Mouse (Mus musculus) forebrain, embryonic 12.5 days (tissue): ENCODE measurements around the gene Eif4ebp2. TPM values are rescaled to one million over a fixed set of nuclear protein-coding genes. Genes with fewer than 3 reads are reported as not detected.
A peak's percentile ranks its signal among the peaks of the same experiment; 100 is the strongest.

Experiments used
- ATAC-seq: fragments of 200-750 bp; cut with Nextera tagmentation; 2 replicates; pipeline ENCODE4 v1.8.0; 2017; ENCODE audit warnings: moderate TSS enrichment; ENCODE audit not compliant: low FRiP score
- H3K27ac ChIP-seq: fragments of 300-500 bp; sonication (generic); 2 replicates; pipeline ENCODE4 v1.5.1; 2016; ENCODE audit warnings: mild to moderate bottlenecking
- H3K27me3 ChIP-seq: fragments of 300-500 bp; sonication (generic); 2 replicates; pipeline ENCODE4 v1.6.1; 2016; ENCODE audit warnings: mild to moderate bottlenecking
- H3K36me3 ChIP-seq: fragments of 300-500 bp; sonication (generic); replicated peaks from 2 replicates; pipeline ENCODE4 v1.6.1; 2016; ENCODE audit warnings: mild to moderate bottlenecking
- H3K4me1 ChIP-seq: fragments of 300-500 bp; sonication (generic); 2 replicates; pipeline ENCODE4 v1.6.1; 2016
- H3K4me2 ChIP-seq: fragments of 300-500 bp; sonication (generic); 2 replicates; pipeline ENCODE4 v1.6.1; 2016; ENCODE audit warnings: mild to moderate bottlenecking, moderate library complexity
- H3K4me3 ChIP-seq: fragments of 300-500 bp; sonication (generic); replicated peaks from 2 replicates; pipeline ENCODE4 v1.5.1; 2016; ENCODE audit warnings: mild to moderate bottlenecking
- H3K9ac ChIP-seq: fragments of 300-500 bp; sonication (generic); 2 replicates; pipeline ENCODE4 v1.6.1; 2016; ENCODE audit warnings: mild to moderate bottlenecking
- H3K9me3 ChIP-seq: fragments of 300-500 bp; sonication (generic); 2 replicates; pipeline ENCODE4 v1.6.1; 2016
- WGBS: fragments of 180-500 bp; shearing (Covaris S2); methylation state at CpG from one replicate; pipeline ENCODE4 v1.1.7; 2016; 5-methylcytosine and 5-hydroxymethylcytosine counted together
- polyA plus RNA-seq: library from polyadenylated mRNA; unstranded; fragments of >200 nt; fragmentation: Nextera tagmentation; extraction: Ambion mirVana; gene quantifications from 2 replicates; pipeline ENCODE4 v1.2.1, GENCODE M21; 2016

Gene Eif4ebp2
- polyA plus RNA-seq, 1 experiment from 2014 or later: 88.3 TPM

- no peak overlapping the region for H3K4me3 ChIP-seq
- no peaks in the 10 kb centered on the region for H3K36me3 ChIP-seq
- H3K4me2 ChIP-seq: no peak overlapping the region
- H3K9ac ChIP-seq: no peak overlapping the region
- no peak for ATAC-seq
- peaks cover 16% of the 10 kb centered on the region for H3K4me1 ChIP-seq
- peaks cover 47% of the 10 kb centered on the region for H3K27me3 ChIP-seq
- no peaks in the 10 kb centered on the region for H3K9me3 ChIP-seq
- H3K27ac ChIP-seq: no peak overlapping the region
- 81% methylated on average over 3 of the region's 3 CpGs for WGBS
Measured at GRCm38 (mm10) chr10:61415240-61415639, 37.2 kb downstream of the Eif4ebp2 start.

- peaks cover 25% of the 10 kb centered on the region for H3K27me3 ChIP-seq
- 62% methylated on average over 21 of the region's 21 CpGs for WGBS
- ATAC-seq: no peak
Measured at GRCm38 (mm10) chr10:61412910-61413625, 39.4 kb downstream of the Eif4ebp2 start.

GRCm38 (mm10) chr10:61410193-61410592, 42.3 kb downstream of the Eif4ebp2 start:
- no peaks in the 10 kb centered on the region for H3K9me3 ChIP-seq
- H3K27me3 ChIP-seq: peaks cover 11% of the 10 kb centered on the region; the same call in 1 of the 2 replicates
- no peak overlapping the region for H3K4me3 ChIP-seq
- no peaks in the 10 kb centered on the region for H3K36me3 ChIP-seq
- no peak overlapping the region for H3K4me2 ChIP-seq
- ATAC-seq: no peak
- H3K4me1 ChIP-seq: peaks cover 10% of the 10 kb centered on the region
- no peak overlapping the region for H3K27ac ChIP-seq
- 27% methylated on average over 9 of the region's 9 CpGs for whole genome bisulfite sequencing
- H3K9ac ChIP-seq: no peak overlapping the region

More at GRCm38 (mm10) chr10:61412910-61413625, 39.4 kb downstream of the Eif4ebp2 start:
- peaks cover 12% of the 10 kb centered on the region for H3K4me1 ChIP-seq
- H3K9me3 ChIP-seq: no peaks in the 10 kb centered on the region
- H3K4me2 ChIP-seq: no peak overlapping the region
- H3K27ac ChIP-seq: no peak overlapping the region
- no peaks in the 10 kb centered on the region for H3K36me3 ChIP-seq
- no peak overlapping the region for H3K9ac ChIP-seq
- H3K4me3 ChIP-seq: no peak overlapping the region

- Histone ChIP-seq H3K4me3 (no peak overlapping the region), H3K9me3 (no peaks in the 10 kb centered on the region), H3K27ac (no peak overlapping the region), H3K9ac (no peak overlapping the region), H3K4me2 (no peak overlapping the region), H3K36me3 (no peaks in the 10 kb centered on the region), H3K27me3 (peaks cover 11% of the 10 kb centered on the region; the same call in 1 of the 2 replicates), H3K4me1 (peaks cover 10% of the 10 kb centered on the region)
- no peak for ATAC-seq
- 9% methylated on average over 4 of the region's 4 CpGs for WGBS
Measured at GRCm38 (mm10) chr10:61409776-61410175, 42.7 kb downstream of the Eif4ebp2 start.

GRCm38 (mm10) chr10:61405958-61406357, 46.5 kb downstream of the Eif4ebp2 start:
- no peak overlapping the region for H3K27ac ChIP-seq
- H3K4me2 ChIP-seq: no peak overlapping the region
- no peak overlapping the region for H3K9ac ChIP-seq
- H3K4me1 ChIP-seq: peaks cover 10% of the 10 kb centered on the region
- no peak overlapping the region for H3K4me3 ChIP-seq
- H3K27me3 ChIP-seq: peaks cover 11% of the 10 kb centered on the region; the same call in 1 of the 2 replicates
- no peaks in the 10 kb centered on the region for H3K36me3 ChIP-seq
- no peaks in the 10 kb centered on the region for H3K9me3 ChIP-seq
- 5% methylated on average over 10 of the region's 10 CpGs for WGBS
- ATAC-seq: no peak

- no peaks in the 10 kb centered on the region for H3K9me3 ChIP-seq
- no peak overlapping the region for H3K4me2 ChIP-seq
- peaks cover 11% of the 10 kb centered on the region; the same call in 1 of the 2 replicates for H3K27me3 ChIP-seq
- no peak for ATAC-seq
- no peak overlapping the region for H3K9ac ChIP-seq
- no peak overlapping the region for H3K4me3 ChIP-seq
- no peaks in the 10 kb centered on the region for H3K4me1 ChIP-seq
- H3K36me3 ChIP-seq: no peaks in the 10 kb centered on the region
- no peak overlapping the region for H3K27ac ChIP-seq
- WGBS: 89% methylated on average over 2 of the region's 2 CpGs
Measured at GRCm38 (mm10) chr10:61402911-61403310, 49.5 kb downstream of the Eif4ebp2 start.

- 72% methylated on average over 5 of the region's 5 CpGs for WGBS
- H3K36me3 ChIP-seq: no peaks in the 10 kb centered on the region
- ATAC-seq: no peak
- no peaks in the 10 kb centered on the region for H3K4me1 ChIP-seq
- H3K27ac ChIP-seq: no peak overlapping the region
- no peak overlapping the region for H3K4me3 ChIP-seq
- no peak overlapping the region for H3K9ac ChIP-seq
- H3K27me3 ChIP-seq: peaks cover 9% of the 10 kb centered on the region; the same call in 1 of the 2 replicates
- no peak overlapping the region for H3K4me2 ChIP-seq
- H3K9me3 ChIP-seq: no peaks in the 10 kb centered on the region
Measured at GRCm38 (mm10) chr10:61402480-61402879, 50.0 kb downstream of the Eif4ebp2 start.

GRCm38 (mm10) chr10:61400407-61400806, 52.1 kb downstream of the Eif4ebp2 start:
- Histone ChIP-seq H3K27me3 (no peaks in the 10 kb centered on the region), H3K9ac (no peak overlapping the region), H3K4me3 (no peak overlapping the region), H3K4me1 (no peaks in the 10 kb centered on the region), H3K4me2 (no peak overlapping the region), H3K9me3 (no peaks in the 10 kb centered on the region), H3K27ac (no peak overlapping the region), H3K36me3 (no peaks in the 10 kb centered on the region)
- 90% methylated on average over 5 of the region's 5 CpGs for WGBS
- ATAC-seq: no peak

- Histone ChIP-seq H3K4me2 (no peak overlapping the region), H3K9me3 (no peaks in the 10 kb centered on the region), H3K4me1 (peaks cover 5% of the 10 kb centered on the region; the same call in 1 of the 2 replicates), H3K27ac (no peak overlapping the region), H3K9ac (no peak overlapping the region), H3K36me3 (no peaks in the 10 kb centered on the region), H3K4me3 (no peak overlapping the region), H3K27me3 (0 out of 2 replicates have a peak, but pooled peaks cover 4% of the 10 kb centered on the region)
- whole genome bisulfite sequencing: 26% methylated on average over 13 of the region's 13 CpGs
- ATAC-seq: peak; percentile 80
Measured at GRCm38 (mm10) chr10:61399156-61399734, 53.2 kb downstream of the Eif4ebp2 start.

GRCm38 (mm10) chr10:61398125-61398524, 54.3 kb downstream of the Eif4ebp2 start:
- WGBS: 50% methylated on average over 3 of the region's 3 CpGs
- no peaks in the 10 kb centered on the region for H3K9me3 ChIP-seq

GRCm38 (mm10) chr10:61394476-61395136, 57.9 kb downstream of the Eif4ebp2 start:
- no peak overlapping the region for H3K27ac ChIP-seq
- ATAC-seq: no peak

More at GRCm38 (mm10) chr10:61398125-61398524, 54.3 kb downstream of the Eif4ebp2 start:
- Histone ChIP-seq H3K27ac (no peak overlapping the region), H3K4me3 (no peak overlapping the region), H3K9ac (no peak overlapping the region), H3K4me1 (peaks cover 5% of the 10 kb centered on the region; the same call in 1 of the 2 replicates), H3K27me3 (0 out of 2 replicates have a peak, but pooled peaks cover 6% of the 10 kb centered on the region), H3K4me2 (no peak overlapping the region), H3K36me3 (no peaks in the 10 kb centered on the region)
- no peak for ATAC-seq

GRCm38 (mm10) chr10:61392584-61392983, 59.9 kb downstream of the Eif4ebp2 start:
- Histone ChIP-seq H3K4me3 (no peak overlapping the region), H3K36me3 (no peaks in the 10 kb centered on the region), H3K9ac (no peak overlapping the region), H3K4me2 (no peak overlapping the region), H3K27ac (no peak overlapping the region), H3K4me1 (peaks cover 8% of the 10 kb centered on the region; the same call in 1 of the 2 replicates), H3K9me3 (no peaks in the 10 kb centered on the region), H3K27me3 (0 out of 2 replicates have a peak, but pooled peaks cover 6% of the 10 kb centered on the region)
- ATAC-seq: no peak
- 62% methylated on average over 4 of the region's 4 CpGs for WGBS

More at GRCm38 (mm10) chr10:61394476-61395136, 57.9 kb downstream of the Eif4ebp2 start:
- no peaks in the 10 kb centered on the region for H3K36me3 ChIP-seq
- H3K9ac ChIP-seq: no peak overlapping the region
- no peak overlapping the region for H3K4me2 ChIP-seq
- WGBS: 21% methylated on average over 9 of the region's 9 CpGs
- peaks cover 5% of the 10 kb centered on the region; the same call in 1 of the 2 replicates for H3K4me1 ChIP-seq
- H3K9me3 ChIP-seq: no peaks in the 10 kb centered on the region
- H3K27me3 ChIP-seq: 0 out of 2 replicates have a peak, but pooled peaks cover 6% of the 10 kb centered on the region
- no peak overlapping the region for H3K4me3 ChIP-seq
